Mouse (Mus musculus) retina, embryonic 14.5 days (tissue): ENCODE measurements around the gene Dcaf12.
A peak's percentile ranks its signal among the peaks of the same experiment; 100 is the strongest.

Source experiments
- DNase-seq: peaks from one replicate; pipeline ENCODE4 v3.0.0-alpha.2; 2015; ENCODE audit warnings: low spot score

The Dcaf12 gene

GRCm38 (mm10) chr4:41314141-41315129 lies at the start of gene Dcaf12:
Dcaf12 (minus strand) TSS chr4:41314889.
- peak; percentile 94 for DNase-seq

DNA sequence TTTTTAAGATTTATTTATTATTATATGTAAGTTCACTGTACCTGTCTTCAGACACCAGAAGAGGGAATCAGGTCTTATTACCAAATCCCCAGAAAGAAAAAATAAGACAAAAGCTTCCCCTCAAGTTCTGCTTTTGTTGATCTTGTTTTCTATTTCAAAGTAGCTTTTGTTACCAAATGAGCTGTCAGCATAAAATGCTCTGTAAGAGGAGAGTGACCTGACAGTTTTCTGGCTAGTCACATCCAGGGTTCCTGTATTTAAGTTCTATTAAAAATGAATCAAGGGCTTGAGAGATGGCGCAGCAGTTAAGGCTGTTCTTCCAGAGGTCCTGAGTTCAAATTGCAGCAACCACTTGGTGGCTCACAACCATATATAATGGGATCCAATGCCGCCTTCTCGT lies 46.4 kb upstream of the Dcaf12 start:
- no peak for DNase-seq

GRCm38 (mm10) chr4:41359358-41359757 lies 44.7 kb upstream of the Dcaf12 start:
- DNase-seq, result no peak

GRCm38 (mm10) chr4:41358669-41359068 lies 44.0 kb upstream of the Dcaf12 start:
- no peak for DNase-seq

DNA sequence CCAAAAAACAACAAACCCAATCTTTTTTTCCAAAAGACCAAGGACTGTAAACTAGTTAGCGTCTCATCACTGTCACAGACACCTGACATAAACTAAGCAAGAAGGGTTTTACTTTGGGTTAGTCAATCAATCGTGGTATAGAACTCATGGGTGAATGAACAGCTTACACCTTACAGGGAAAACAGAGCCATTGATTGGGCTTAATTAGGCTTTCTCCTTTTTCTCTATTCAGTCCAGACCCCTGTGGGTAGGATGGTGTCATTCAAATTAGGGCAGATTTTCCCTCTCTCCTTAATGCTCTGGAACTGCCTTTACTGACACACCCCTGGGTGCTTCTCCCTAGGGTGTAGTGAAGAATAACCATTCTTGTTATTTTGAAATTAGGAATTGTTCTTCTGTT lies 42.5 kb upstream of the Dcaf12 start:
- DNase-seq, result no peak

GRCm38 (mm10) chr4:41353265-41353664 lies 38.6 kb upstream of the Dcaf12 start:
- no peak for DNase-seq

DNA sequence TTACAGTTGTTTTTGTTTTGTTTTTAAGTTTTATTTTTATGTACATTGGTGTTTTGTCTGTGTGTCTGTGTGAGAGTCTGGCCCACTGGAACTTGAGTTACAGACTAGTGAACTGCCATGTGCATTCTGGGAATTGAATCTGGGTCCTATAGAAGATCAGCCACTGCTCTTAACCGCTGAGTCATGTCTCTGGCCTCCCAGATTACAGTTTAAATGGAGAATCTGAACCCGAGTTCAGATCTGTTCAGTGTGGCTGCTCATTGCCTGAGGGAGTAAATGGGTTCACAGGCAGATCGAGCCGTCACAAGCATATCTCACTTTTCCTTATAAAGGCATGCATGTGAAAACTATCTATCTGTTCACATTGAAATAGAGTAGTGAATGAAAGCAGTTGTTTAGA lies 38.1 kb upstream of the Dcaf12 start:
- DNase-seq, result no peak

DNA sequence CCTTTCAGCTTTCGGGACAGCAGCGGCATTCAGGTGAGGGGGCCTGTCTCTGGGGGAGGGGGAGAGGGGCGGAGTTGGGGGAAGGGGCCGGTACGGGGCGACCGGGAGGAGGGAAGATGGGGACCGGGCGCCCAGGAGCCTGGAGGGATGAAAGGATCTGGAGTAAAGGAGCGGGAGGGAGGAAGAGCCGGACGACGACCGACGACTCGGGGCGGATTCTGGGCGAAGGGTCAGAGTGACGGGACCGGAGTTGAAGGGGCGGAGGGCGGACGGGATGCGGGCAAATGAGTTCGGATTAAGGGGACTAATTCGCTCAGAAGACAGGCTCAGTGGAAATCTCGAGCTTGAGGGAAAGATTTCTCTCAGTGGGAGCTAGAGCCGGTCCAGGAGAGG lies 34.5 kb upstream of the Dcaf12 start:
- DNase-seq, result peak; percentile 62

GRCm38 (mm10) chr4:41348584-41349198 lies 34.0 kb upstream of the Dcaf12 start, which contains the start of gene Ubap1:
Ubap1 (plus strand) TSS chr4:41348996.
- peak; percentile 98 for DNase-seq

DNA sequence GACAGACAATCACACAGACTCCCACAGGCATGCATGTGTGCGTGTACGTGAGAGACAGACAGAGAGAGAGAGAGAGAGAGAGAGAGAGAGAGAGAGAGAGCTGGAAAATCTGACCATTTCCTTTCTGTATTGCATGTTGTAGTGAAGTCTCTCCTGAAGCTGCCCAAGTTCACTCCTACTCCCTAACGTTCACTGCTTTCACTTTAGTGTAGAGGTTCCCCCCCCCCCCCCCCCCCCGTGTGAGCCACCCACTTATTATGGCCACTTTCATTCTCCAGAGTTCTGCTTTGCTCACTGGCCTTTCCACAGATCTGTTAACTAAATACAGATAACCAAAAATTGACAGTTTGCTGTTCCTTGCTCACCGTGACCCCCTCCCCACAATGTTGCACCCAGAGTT lies 33.1 kb upstream of the Dcaf12 start:
- no peak for DNase-seq

DNA sequence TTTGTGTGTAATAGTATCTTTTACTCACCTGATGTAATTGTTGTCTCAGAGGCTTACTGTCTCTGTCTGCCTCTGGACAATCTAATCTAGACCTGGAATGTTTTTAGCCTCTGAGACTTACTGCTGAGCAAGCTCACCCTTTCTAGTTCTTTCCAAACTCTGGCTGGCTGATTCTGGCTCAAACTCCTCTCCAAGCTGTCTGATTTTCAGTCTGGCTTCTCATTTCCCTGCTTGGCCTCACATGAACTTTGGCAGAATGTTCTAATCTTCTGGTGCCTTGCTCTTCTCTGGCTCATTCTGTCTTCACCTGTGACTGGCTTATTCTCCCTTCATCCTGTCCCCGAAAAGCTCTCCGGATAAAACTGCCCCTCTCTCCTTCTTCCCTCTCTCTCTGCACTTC lies 31.3 kb upstream of the Dcaf12 start:
- DNase-seq, result no peak

DNA sequence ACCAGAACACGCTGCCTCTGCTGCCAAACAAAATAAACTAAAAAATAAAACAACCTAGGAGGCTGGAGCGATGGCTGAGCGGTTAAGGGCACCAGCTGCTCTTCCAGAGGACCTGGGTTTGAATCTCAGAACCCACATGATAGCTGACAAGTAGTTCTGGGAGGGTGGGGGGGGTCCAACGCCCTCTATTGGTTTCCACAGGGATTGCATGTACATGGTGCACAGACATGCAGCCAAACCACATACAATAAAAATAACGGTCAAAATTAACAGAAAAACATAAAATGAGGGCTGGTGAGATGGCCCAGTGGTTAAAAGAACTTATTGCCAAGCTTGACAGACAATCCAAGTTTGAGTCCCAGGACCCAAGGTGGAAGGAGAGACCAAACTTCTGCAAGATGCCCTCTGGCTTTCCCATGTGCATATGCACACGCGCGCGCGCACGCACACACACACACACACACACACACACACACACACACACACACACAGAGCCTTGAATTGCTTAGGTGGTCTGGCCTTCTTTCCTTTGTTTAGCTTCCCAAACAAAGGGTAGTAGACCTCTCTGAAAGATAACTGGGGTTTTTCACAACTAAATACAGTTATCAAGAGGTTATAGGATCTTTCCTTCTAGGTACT lies 26.3 kb upstream of the Dcaf12 start:
- DNase-seq, result no peak

GRCm38 (mm10) chr4:41336546-41336945 lies 21.9 kb upstream of the Dcaf12 start:
- no peak for DNase-seq

- no peak for DNase-seq
Observed at GRCm38 (mm10) chr4:41331698-41332421, 17.2 kb upstream of the Dcaf12 start.

- DNase-seq, result no peak
Observed at GRCm38 (mm10) chr4:41331085-41331484, 16.4 kb upstream of the Dcaf12 start.

DNA sequence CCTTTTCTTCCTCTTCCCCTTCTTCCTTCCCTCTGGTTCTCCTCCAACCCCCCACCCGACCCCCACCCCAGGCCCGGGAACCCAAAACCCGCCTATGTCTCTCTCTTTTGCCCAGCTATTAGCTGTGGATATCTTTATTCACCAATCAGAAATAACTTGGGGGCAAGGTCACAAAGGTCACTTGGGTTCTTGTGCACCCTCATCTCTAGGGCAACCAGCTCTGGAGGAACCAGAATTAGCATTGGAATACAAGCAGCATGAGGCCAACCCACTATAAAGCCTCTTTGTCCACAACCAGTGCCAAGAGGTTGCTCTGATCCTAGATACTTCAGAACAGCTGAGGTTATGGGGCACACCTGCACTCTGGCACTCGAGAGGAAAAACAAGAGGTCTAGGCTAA lies 14.8 kb upstream of the Dcaf12 start:
- DNase-seq, result no peak

GRCm38 (mm10) chr4:41326876-41327275 lies 12.2 kb upstream of the Dcaf12 start:
- DNase-seq, result no peak

DNA sequence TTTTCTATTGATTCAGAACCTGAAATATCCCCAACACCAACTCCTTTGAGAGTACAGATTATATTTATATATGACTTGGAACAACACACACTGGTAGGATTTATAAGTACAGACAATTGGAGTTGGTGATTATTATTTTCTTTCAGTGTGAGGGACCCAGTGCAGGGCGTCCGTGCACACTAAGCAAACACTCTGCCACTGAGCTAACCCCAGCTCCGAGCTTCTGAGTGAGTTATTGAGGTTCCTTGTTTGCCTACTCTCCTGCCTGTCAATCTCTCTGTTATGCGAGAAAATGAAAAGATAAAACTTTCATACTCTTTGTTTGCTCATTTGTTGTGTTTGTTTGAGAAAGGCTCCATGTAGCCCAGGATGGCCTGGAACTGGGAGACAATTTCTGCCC lies 6.3 kb upstream of the Dcaf12 start:
- no peak for DNase-seq

- DNase-seq, result no peak
Observed at GRCm38 (mm10) chr4:41318267-41318666, 3.6 kb upstream of the Dcaf12 start.

DNA sequence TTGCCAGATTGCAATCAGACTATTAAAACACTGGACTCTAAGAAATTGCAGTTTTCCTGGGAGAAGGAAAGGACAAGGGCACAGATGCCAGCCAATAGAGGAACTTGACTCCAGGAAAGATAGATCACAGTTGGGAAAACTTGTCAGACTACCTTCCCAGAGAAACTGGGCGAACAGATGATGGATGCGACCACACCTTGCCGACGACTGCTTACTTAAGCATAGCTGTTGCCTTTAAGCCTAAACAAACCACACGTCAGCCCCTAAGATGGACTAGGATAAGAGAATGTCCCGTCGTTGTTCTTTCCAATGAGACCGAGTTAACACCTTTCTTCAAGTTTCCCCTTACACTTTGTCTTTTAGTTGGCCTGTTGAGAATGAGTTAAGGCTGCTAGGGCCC lies 484 bp upstream of the Dcaf12 start:
- no peak for DNase-seq

DNA sequence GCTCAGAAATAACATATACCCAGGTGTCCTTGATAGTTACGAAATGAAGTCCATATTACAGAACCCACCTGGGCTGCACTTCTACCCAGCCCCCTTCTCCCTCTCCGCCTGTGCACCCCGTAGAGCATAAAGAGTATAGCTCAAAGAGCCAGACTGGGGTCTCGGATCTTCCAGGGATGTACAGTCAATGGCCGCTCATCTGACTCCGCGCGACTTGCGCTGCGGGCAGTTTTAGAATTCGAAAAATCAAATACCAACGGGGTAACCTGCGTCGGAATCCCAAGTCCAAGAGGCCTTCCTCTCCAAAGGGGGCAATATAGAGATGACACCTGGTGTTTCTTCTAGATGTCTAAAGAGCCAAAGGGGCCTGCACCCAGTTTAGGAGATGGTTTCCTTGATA lies 967 bp downstream of the Dcaf12 start:
- DNase-seq, result no peak
